Mouse (Mus musculus) yolk sac, embryonic 10.5 days (tissue): ENCODE measurements around the gene Rabgap1.

ENCODE experiments used
- DNase-seq: peaks from one replicate; pipeline ENCODE4 v3.0.0-alpha.2; 2017; ENCODE audit warnings: low spot score

The Rabgap1 gene

DNA sequence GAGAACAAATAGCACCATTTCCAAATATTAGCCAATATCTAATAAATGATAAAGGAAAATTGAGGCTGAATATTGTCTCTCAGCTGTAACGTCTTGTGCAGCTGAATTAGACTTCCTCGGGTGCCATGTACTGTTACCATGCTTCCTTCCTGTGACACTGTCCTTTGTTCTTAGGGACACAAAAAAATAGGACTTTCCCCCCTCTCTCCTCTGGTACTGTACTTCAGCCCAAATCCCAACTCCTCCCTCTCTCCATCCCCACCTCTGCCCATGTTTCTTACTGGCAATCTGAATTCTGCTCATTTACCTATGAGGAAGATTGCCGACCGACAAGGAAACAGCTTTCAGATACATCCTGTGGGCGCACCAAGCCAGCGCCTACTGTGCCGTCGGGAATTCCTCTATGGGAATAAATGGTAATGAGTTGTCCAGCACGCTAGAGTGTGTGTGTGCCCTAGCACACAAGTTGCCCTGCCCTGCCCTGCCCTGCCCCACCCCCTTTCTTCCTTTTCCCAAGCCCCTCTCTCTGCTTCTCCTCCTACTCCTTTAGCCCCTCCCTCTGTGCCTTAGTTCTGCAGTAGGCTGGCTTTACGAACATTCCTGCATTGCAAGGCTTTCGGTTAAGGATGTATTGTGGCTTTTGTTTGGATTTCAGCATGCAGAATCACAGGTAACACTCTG, 73.1 kb downstream of the Rabgap1 start, which contains the start of gene Gpr21:
TSS of gene Gpr21 (plus strand) at position 303 of the 681 bp plus-strand sequence.
- peak; percentile 39 for DNase-seq

DNA sequence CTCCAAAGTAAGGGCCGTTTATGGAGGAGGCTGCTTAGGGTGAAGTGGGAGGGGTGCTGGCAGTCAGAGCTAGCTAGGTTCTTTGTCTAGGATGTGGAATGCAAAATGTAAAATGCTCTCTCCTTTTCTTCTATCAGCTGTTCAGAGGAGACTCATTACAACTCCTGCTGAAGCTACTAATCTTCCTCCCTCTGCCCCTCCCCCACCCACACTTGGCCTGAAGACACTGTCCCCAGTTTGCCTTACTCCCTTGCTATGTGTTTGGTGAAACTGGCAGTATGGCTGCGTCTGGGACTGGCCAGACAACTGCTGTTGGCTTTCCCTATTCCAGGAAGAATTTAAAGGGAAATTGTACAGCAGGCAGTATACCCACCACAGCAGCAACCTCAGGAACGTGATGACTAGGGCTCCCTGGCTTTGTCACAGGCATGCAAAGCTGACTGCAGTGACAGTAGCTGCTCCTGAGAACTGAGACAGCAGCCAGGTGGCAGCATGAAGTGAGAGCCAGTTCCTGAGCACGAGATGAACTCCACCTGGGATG, 73.9 kb downstream of the Rabgap1 start:
- no peak for DNase-seq

DNA sequence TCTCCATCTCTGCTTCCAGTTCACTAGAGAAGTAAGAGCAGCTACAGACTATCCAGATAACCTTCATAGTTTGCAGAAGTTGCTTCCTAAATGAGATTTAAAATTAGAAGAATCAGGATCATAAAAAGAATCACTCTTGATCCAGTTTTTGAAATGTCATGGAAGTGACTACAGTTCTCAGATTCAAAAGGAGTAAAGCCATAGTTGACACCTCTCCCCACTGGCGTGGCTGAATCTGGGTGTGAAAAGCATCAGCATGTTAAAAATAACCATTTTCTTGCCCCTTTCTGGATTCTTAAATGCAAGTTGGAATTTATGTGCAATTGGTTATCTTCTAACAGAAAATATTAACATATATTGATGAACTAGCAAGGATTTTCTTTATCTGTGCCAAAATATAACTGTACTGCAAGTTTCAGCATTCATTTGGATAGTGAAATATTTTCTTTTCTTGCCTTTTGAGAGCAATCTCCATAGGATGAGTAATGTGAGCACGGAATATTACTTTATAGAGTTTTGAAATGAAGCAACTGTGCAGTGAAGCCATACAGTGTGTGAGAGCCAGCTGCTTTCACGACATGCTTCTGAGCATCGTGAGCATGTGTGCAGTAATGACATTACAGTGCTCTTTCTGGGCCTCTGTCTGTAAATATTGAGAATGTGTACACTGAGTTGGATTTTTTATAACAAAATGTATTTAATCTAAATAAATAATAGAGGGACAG, 75.6 kb downstream of the Rabgap1 start:
- no peak for DNase-seq

DNA sequence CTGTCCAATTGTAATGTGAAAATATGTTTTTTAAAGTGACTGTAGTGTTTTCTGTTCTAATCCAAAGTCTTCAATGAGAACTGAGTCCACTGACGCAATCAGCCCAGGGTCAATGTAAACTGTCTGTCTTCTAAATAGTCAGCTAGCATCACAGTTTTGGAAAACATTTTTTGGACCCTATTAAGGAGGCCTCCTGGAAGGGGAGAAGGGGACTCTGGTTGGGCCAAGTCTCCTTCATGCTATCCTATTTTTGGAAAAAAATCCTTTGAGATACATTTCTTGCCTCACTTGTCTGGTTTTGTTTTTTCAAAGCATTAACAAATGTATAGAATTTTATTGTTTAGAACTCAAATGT, 76.2 kb downstream of the Rabgap1 start:
- DNase-seq: no peak

DNA sequence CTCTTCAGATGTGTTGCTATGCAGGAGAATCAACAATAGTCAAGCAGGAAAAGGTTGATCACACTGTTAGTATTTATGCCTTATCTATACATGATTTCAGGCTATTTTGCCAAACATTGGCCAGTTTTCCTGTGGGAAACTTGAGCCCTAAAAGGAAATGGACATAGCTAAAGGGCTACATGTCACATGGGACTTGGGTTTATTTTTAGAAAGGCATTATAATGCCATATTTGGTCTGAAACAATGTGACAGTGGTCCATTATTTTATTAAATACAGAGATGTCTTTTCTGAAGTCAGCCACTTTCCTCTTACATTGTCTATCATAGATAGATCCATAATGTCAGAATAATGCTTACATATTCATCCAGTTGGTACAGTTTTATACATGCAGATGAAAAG, 84.5 kb downstream of the Rabgap1 start:
- no peak for DNase-seq

DNA sequence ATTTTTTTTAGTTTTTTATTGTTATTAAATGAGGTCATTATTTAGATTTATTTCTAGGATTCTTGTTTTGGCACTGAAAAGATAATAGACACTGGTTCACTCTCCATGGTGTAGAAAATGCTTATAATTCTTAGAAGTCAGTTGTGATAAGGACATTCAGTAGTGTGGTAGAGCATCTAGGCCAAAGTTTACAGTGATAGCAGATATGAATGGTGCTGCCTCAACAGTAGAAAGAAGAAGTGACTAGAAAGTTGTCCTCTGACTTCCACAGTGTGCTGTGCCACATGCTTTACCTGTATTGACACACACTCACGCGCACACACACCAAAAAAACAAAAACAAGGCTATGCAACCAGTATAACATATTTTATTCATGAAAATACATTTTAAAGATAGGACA, 86.3 kb downstream of the Rabgap1 start:
- DNase-seq: no peak

DNA sequence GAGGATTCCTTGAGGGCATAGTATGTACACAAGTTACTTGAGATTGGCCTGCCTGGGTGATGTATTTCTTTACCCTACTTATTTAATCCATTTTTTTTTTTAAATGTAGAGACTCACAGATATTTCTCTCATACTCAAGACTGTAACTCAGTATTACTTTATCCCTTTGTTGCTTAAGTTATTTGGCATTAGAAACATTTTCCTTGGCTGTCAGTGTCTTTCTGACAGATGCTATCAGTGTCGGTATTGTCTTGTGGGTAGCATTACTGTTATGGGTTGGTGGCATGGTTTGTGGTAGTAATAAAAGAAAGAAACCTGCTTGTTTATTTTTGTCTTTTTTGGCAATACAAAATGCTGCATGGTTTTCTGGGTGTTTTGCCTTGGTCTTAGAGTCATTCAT, 87.7 kb downstream of the Rabgap1 start:
- no peak for DNase-seq

DNA sequence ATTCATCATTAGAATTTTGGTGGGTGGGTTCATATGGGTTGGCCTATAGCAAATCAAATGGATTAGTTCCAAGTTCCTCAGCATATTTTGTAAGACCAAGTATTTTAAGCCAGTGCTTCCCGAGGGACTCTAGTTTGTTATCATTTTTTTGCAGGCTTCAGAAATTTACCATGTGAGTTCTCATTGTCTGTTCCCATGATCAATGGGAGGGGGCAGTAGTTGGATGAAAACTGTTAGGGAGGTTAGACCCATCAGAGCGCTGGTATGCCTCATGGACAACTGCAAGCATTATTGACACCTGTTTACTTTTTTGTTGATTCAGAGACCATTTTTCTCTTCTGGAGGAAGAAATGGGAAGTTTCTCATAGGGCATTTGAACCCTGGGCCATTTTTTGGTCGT, 88.6 kb downstream of the Rabgap1 start:
- DNase-seq: no peak

DNA sequence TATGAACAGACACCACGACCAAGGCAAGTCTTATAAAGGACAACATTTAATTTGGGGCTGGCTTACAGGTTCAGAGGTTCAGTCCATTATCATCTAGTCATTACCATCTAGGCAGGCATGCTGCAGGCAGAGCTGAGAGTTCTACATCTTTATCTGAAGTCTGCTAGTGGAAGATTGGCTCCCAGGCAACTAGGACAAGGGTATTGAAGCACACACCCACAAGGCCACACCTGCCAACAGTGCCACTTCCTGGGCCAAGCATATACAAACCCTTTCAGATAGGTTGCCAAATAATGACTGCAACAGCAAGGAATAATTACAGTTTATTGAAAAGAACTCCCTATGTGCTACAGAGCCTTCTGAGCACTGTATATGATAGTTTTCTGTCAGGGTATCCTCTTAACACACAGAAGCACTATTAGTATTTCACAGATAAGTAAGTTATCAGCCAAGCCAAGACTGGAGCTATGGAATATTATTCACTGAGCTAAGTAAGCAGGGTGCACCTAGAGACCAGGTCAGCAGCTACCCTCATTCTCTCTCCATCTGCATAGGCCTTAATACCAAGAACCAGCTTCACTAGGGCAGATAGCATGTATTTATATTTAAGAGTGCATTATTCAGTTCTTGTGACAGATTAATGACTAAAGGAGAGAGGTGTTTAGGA, 106.4 kb downstream of the Rabgap1 start:
- DNase-seq: no peak

DNA sequence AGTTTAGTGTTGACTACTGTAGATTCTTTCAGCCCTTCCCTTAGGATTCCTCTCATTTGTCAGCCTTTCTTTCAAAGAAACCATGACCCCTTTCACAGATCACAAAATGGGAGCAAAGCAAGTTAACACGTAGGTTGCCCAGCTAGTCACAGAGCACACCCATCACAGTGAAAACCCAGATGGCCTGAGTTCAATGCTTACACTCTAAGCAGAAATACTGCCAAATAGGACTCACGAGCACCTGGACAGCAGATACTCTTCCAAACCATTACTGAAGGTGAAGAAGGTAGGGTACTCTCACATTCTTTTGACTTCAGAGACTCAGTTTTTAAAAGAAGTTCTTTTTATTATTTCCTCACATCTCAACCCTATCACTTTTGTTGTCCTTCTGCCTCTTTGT, 113.3 kb downstream of the Rabgap1 start:
- no peak for DNase-seq

DNA sequence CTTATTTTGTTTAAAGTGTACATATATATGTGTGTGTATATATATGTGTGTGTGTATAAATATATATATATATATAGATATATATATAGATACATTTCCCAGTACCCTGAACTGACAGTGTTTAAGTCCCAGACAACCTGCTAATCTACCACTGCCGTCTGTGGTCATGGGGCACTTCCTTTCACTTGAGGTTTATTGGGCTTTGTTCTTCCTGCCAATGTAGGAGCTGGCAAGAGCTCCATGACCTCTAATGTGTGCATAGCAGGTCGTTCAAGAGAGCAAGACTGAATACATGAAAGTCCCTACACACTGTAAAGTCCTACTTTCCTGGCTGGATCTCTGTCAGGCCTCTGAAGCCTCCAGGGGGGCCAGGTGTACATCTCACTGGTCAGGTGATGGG, 122.5 kb downstream of the Rabgap1 start:
- no peak for DNase-seq

DNA sequence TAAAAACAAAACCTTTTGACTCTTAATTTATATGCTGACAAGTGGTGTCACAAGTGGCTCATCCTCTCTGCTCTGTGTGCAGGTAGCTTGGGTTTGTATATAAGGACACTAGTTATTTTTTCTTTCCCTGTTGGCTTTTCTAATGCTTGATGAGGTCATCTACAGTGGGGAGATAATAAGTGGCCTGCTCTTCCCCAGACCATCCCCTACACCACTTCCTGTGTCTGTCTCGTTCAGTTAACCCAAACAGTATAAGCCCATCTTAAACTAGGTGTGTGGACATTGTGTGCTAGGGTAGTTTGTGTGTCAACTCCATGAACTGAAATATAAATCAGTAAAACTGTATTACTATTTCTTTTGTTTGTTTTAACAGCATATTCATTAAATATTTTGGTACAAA, 123.0 kb downstream of the Rabgap1 start:
- no peak for DNase-seq

DNA sequence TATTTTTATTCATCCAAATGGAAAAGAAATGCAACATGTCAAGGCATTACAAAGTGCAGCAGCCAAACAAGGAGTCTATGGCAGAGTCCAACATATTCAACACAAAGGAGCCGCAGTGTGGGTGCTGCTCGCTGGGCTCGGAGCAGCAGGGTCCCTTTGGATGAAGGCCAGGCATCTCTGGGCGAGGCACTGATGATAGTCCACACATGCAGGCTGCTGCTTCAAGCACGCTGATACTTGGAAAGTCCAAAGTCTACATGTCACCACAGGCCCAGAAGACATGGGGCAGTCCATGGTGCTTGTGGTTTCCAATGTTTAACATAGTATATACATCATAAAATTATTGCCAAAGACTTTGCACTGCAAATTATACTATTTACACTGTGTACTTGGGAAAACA, 126.8 kb downstream of the Rabgap1 start:
- peak; percentile 38 for DNase-seq

DNA sequence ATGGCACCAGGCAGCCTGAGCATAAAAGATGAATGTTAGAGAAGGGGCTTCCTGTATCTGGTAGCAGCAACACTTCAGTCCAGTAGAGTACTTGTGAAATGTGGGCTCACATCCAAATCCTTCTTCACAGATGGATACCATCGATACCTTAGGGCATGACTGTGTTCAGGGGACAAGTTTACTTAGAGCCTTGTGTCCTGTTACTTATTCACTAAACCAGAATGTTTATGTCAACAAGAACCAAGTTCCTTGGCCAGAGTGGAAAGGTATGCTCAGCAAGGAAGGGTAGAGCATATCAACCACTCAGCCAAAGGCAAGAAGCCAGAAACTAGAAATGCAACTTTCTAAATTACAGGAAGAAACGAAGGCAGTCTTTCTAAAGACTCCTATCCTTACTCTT, 127.6 kb downstream of the Rabgap1 start:
- no peak for DNase-seq

DNA sequence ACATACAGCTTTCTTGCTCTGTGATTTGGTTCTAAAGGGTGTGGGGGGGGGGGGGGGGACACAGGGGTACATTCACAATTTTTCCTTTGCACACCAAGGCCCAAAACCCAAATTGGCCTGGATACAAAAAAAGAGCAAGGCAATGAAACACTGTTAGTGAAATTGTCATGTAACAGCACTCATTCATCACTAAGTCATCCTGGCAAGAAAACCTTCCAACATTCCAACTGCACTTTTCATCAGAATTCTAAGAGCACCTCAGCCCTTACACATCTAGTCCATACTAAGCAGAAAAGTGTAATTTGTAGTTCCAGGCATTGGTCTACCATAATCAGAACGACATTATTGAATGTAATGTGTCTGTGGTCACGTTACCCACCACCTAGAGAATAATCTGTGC, 129.1 kb downstream of the Rabgap1 start:
- DNase-seq: no peak

DNA sequence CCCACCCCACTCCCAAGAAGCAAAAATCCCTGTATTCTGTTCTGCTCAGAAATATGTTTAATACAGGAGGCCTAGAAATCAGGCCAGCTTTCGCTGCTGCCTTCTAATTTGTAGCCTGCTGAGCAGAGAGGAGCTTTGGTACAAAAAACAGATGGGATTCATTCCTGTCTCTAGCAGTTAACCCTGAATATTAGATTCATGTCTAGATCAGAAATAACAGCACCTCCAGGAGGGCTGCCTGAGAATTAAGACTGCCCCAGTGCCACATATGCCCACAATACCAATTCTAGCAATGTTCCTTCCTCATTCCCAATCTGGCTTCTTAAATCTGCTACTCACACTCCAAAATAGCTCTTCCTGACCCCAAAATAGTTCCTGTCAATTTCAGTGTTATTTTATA, 133.6 kb downstream of the Rabgap1 start:
- no peak for DNase-seq

DNA sequence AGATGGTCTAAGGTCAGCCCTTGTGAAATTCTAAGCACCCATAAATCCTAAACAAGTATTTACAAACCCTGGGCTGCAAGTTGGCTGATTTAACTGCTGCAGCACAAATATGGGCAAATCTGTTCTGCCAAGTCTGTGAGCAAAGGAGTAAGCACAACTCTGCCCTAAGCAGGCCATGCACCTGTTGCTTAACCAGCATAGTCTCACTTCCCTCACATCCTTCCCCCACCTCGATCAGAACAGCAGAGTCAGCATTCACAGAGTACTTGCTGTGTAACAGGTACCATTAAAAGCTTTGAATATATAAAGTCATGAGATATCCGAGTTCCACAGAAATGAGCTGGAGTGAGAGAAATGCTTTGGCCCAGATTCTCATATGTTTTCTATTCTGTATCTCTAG, 135.1 kb downstream of the Rabgap1 start:
- DNase-seq: no peak

DNA sequence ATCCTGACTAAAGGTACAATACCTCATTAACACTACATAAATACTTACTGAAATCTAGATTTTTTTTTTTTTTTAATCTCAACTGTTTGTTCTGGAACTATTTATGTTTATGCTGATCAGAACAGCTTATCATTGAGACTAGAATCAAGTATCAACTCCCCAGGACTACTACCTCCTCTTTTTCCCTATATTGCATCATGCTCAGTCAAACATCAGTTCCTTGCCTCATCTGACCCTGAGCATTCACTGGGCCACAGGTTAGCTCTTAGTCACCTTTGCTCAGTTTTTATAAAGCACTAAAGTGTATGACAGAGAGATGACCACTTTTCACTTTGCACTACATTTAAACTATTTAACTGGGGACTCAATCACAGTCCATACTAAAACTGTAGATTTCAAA, 144.8 kb downstream of the Rabgap1 start:
- DNase-seq: no peak
